Mouse (Mus musculus) heart, postnatal 36 days (tissue): ENCODE data around the gene Prr19. TPM values are rescaled to one million over a fixed set of nuclear protein-coding genes. Genes with fewer than 3 reads are reported as not detected.
A peak's percentile ranks its signal among the peaks of the same experiment; 100 is the strongest.

Experiments used
- DNase-seq, 2 experiments: peaks; one replicate each; pipeline ENCODE4 v3.0.0; 2021 to 2022
- intact Hi-C: fragments of 180-260 bp; cut with DNase I; formaldehyde crosslinking; loops from one replicate; pipeline ENCODE4 v1.15.1; 2025
- total RNA-seq, 2 experiments: library from RNA; stranded (reverse); gene quantifications; 2 replicates each; pipeline ENCODE4 v1.2.3; 2021

Gene Prr19
- total RNA-seq, 2 experiments from 2014 or later = not detected

- intact Hi-C loops = no loop called here
- DNase-seq = no peak
These were observed 10.7 kb upstream of the Prr19 start for GRCm38 (mm10) chr7:25290463-25290862.

GRCm38 (mm10) chr7:25290911-25291310 is 10.3 kb upstream of the Prr19 start:
- intact Hi-C loops = no loop called here
- no peak for DNase-seq

GRCm38 (mm10) chr7:25292107-25292506 is 9.1 kb upstream of the Prr19 start:
- intact Hi-C loops = no loop called here
- DNase-seq = no peak

- no peak for DNase-seq
- intact Hi-C loops = no loop called here
These were observed 7.9 kb upstream of the Prr19 start for GRCm38 (mm10) chr7:25293191-25293739.

GRCm38 (mm10) chr7:25294495-25294894 is 6.7 kb upstream of the Prr19 start:
- intact Hi-C loops = no loop called here

GRCm38 (mm10) chr7:25294960-25295722 is 6.1 kb upstream of the Prr19 start:
- intact Hi-C loops = no loop called here
- DNase-seq = no peak

More at GRCm38 (mm10) chr7:25294495-25294894, 6.7 kb upstream of the Prr19 start:
- no peak for DNase-seq

- DNase-seq = no peak
These were observed 4.2 kb upstream of the Prr19 start for GRCm38 (mm10) chr7:25296945-25297453.

GRCm38 (mm10) chr7:25297454-25298325 is 3.5 kb upstream of the Prr19 start, which contains the start of gene Pafah1b3:
Gene Pafah1b3 (minus strand): TSS chr7:25297986.
- intact Hi-C loops = loop anchor here (2.0 kb wide), 1 partner anchor 17 kb away; no protein-coding TSS in a partner anchor
- DNase-seq = peak; percentile 51 to 73

More at GRCm38 (mm10) chr7:25296945-25297453, 4.2 kb upstream of the Prr19 start:
- intact Hi-C loops = loop anchor here (2.0 kb wide), 1 partner anchor 18 kb away; no protein-coding TSS in a partner anchor

- no peak for DNase-seq
- intact Hi-C loops = no loop called here
These were observed 1.9 kb downstream of the Prr19 start for GRCm38 (mm10) chr7:25303003-25303684.

GRCm38 (mm10) chr7:25303685-25304006 is 2.4 kb downstream of the Prr19 start:
- intact Hi-C loops = no loop called here
- no peak for DNase-seq

- intact Hi-C loops = no loop called here
- no peak for DNase-seq
These were observed 4.3 kb downstream of the Prr19 start for GRCm38 (mm10) chr7:25305481-25305880.

- intact Hi-C loops = no loop called here
- no peak for DNase-seq
These were observed 4.9 kb downstream of the Prr19 start, which contains the start of gene Tmem145 for GRCm38 (mm10) chr7:25305956-25306613. Gene Tmem145 (plus strand): TSS chr7:25306106.

GRCm38 (mm10) chr7:25306614-25306996 is 5.4 kb downstream of the Prr19 start:
- intact Hi-C loops = no loop called here
- DNase-seq = no peak

- no peak for DNase-seq
- intact Hi-C loops = no loop called here
These were observed 7.6 kb downstream of the Prr19 start for GRCm38 (mm10) chr7:25308702-25309318.

- no peak for DNase-seq
- intact Hi-C loops = no loop called here
These were observed 8.2 kb downstream of the Prr19 start for GRCm38 (mm10) chr7:25309425-25309824.

- DNase-seq = no peak
- intact Hi-C loops = no loop called here
These were observed 10.0 kb downstream of the Prr19 start for GRCm38 (mm10) chr7:25311193-25311592.

GRCm38 (mm10) chr7:25313325-25313724 is 12.1 kb downstream of the Prr19 start:
- no peak for DNase-seq
- intact Hi-C loops = no loop called here

GRCm38 (mm10) chr7:25314606-25315305 is 13.5 kb downstream of the Prr19 start:
- no peak for DNase-seq
- intact Hi-C loops = loop anchor here (2.0 to 5.0 kb wide), 4 partner anchors 18 to 182 kb away; partner anchors contain the start of genes Lipe and Pafah1b3
